Mouse (Mus musculus): ENCODE measurements around the gene Gng13. TPM values are rescaled to one million over a fixed set of nuclear protein-coding genes. Genes with fewer than 3 reads are reported as not detected.

Gng13 gene
- polyA plus RNA-seq (2015; fragmentation: Nextera tagmentation; extraction: Ambion mirVana): 1.6 TPM in 2 replicates

DNA sequence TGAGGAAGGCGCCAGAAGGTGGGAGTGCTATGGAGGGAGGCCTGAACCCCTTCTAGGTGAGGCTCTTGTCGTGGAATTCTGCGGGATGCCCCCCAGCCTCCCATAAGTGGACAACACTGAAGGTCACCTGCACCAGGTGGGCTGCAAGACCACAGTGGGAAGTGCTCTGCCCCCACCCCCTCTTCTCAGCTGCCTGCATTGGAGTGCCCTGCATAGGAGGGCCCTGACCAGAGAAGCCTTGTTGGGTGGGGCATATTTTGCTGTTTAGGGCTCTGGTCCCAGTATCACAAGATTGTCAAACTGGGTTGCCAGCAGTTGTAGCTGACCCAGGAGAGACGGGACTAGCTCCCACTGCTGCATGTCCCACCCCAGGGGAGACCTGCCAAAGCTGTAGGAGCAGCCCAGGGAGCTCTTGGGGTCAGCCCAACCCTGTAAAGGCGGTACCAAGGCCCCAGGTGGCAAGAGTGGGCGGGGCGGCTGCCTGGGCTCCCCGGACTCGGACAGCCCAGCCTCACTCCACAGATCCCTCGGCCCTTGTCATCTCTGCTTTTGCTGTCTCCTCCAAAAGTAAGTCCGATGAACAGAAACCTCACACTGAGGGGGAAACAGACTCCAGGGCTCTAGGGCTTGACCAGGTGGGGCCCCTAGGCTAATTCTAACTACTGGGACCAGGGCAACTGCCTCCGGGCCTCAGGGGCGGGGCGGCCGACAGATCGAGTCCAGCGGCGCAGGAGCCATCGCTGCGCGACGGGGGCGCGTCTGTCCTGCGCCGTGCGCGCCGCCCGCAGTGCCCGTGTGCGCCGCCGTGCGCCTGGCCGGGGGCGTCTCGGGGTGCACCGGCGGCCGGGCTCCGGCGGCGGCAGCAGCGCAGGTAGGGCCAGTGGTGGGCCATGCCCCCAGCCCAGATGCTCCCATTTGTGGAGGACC lies at the start of gene Gng13:
Gng13 (plus strand) TSS at position 461 of the 927 bp plus-strand sequence.
- peak; percentile 36; the same call in 1 of the 2 replicates for ATAC-seq (ENCODE audit: low FRiP score)

DNA sequence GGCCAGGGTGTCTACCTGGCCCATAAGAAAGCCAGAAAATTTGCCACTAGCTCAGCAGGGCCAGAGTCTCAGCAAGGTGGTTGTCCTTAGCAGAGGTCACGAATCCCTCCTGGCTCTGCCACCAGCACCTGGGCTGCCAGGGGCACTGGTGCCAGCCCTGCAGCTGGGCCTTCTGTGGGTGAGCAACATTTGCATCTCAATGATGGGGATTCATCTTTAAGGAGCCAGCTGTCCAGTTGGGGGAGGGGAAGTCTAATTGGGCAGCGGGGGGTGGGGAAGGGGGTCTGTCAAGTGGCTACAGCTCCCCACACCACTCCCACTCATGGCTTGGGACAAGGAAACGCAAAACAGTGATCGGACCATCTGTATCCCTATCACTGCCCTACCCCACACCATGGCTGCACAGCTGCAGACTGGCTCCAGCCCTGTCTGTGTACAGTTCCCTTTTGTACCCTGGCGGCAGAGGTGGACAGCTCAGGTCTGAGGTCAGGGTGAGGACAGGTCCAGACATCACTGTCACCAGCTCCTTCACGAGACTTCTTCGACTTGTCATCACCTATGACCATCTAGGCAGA lies 48.4 kb upstream of the Gng13 start:
- no peak for ATAC-seq (ENCODE audit: low FRiP score)
- no peak overlapping the region for H3K4me3 ChIP-seq
- H3K27ac ChIP-seq: 0 out of 2 replicates have a peak overlapping the region, but pooled peaks have one; percentile 8
- no peaks in the 10 kb centered on the region for H3K9me3 ChIP-seq
- H3K9ac ChIP-seq: no peak overlapping the region
- H3K27me3 ChIP-seq: no peaks in the 10 kb centered on the region
- no peak overlapping the region for H3K4me2 ChIP-seq
- 40% methylated on average over 7 of the region's 7 CpGs for WGBS
- no peaks in the 10 kb centered on the region for H3K36me3 ChIP-seq
- H3K4me1 ChIP-seq (replicated peaks): peaks cover 36% of the 10 kb centered on the region

More for the DNA sequence above, at the start of gene Gng13:
- Histone ChIP-seq H3K27ac (no peak within 1 kb of the TSS), H3K4me3 (peak within 1 kb of the TSS; percentile 43), H3K9ac (peak within 1 kb of the TSS; percentile 72), H3K27me3 (peaks cover 29% of the 10 kb centered on the region), H3K4me2 (peak within 1 kb of the TSS; percentile 81), H3K4me1 (replicated peaks) (peaks cover 14% of the 10 kb centered on the region), H3K9me3 (no peaks in the 10 kb centered on the region), H3K36me3 (peaks cover 6% of the 10 kb centered on the region; the same call in 1 of the 2 replicates)
- 2% methylated on average over 45 of the region's 45 CpGs for WGBS

DNA sequence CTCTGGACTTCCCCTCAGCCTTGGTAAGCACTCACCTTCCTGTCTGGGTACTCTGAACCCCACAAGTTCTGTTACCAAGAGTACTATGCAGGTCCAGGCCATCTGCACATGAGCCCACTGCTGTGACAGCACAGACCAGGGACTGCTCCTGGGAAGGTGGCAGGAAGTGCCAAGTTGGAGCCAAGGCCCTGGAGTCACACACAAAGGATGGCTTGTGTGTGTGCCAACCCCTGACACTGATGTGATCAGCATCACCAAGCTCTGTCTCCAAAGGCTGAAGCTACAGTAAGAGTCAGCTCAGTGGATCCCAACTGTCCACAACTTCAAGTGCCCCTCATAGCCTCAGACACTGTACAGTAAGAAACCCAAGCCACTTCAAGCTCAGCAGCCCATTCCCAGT lies 44.0 kb upstream of the Gng13 start:
- Histone ChIP-seq H3K4me1 (replicated peaks) (peaks cover 21% of the 10 kb centered on the region), H3K27ac (no peak overlapping the region), H3K4me2 (no peak overlapping the region), H3K36me3 (no peaks in the 10 kb centered on the region), H3K9ac (no peak overlapping the region), H3K9me3 (peaks cover 5% of the 10 kb centered on the region; the same call in 1 of the 2 replicates), H3K4me3 (no peak overlapping the region), H3K27me3 (no peaks in the 10 kb centered on the region)
- no peak for ATAC-seq (ENCODE audit: low FRiP score)

DNA sequence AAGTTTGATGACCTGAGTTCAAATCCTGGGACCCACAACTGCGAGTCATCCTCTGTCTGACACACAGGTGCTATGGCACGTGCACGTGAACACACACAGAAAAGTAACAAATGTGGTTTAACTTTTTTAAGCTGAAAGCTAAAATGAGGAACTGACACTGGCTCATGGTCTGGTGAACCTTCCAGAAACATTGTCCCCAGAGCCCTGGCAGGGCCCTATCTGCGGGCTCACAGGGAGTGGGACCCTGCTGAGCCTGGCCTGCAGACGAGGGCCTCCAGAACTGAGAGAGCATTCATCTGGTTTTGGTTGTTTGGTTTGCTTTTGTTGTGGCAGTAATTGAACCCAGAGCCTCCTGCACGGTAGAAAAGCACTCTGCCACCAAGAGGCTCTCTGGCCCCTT lies 39.0 kb upstream of the Gng13 start:
- no peak overlapping the region for H3K27ac ChIP-seq
- H3K4me3 ChIP-seq: no peak overlapping the region
- no peaks in the 10 kb centered on the region for H3K27me3 ChIP-seq
- peaks cover 5% of the 10 kb centered on the region; the same call in 1 of the 2 replicates for H3K9me3 ChIP-seq
- no peak for ATAC-seq (ENCODE audit: low FRiP score)
- 57% methylated on average over 6 of the region's 6 CpGs for WGBS
- no peak overlapping the region for H3K9ac ChIP-seq
- H3K4me1 ChIP-seq (replicated peaks): peaks cover 20% of the 10 kb centered on the region
- no peak overlapping the region for H3K4me2 ChIP-seq
- no peaks in the 10 kb centered on the region for H3K36me3 ChIP-seq

DNA sequence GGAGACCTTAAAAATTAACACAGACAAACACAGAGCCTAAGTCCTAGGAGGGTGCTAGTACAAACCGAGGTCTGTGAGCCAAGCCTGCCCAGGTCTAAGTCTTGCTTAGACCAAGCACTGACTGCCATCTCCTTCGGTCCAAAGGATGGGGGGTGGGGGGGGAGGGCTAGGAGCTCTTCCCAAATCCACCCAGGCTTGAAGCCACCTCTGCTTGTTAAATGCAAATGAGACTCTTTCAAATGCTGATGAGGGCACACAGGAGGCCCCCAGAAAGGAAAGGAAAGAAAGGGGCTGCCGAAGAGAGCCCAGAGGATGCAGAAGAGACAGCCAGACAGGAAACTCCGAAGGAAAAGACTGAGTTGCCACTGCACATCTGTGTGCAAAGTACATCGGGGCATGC lies 37.2 kb upstream of the Gng13 start:
- H3K36me3 ChIP-seq: no peaks in the 10 kb centered on the region
- H3K4me3 ChIP-seq: no peak overlapping the region
- H3K9ac ChIP-seq: peak overlapping the region; percentile 51; the same call in 1 of the 2 replicates
- peaks cover 17% of the 10 kb centered on the region for H3K4me1 ChIP-seq (replicated peaks)
- no peak overlapping the region for H3K4me2 ChIP-seq
- H3K27me3 ChIP-seq: 0 out of 2 replicates have a peak, but pooled peaks cover under 1% of the 10 kb centered on the region
- WGBS: 4% methylated on average over 5 of the region's 5 CpGs
- H3K9me3 ChIP-seq: peaks cover 5% of the 10 kb centered on the region; the same call in 1 of the 2 replicates
- no peak for ATAC-seq (ENCODE audit: low FRiP score)
- no peak overlapping the region for H3K27ac ChIP-seq

DNA sequence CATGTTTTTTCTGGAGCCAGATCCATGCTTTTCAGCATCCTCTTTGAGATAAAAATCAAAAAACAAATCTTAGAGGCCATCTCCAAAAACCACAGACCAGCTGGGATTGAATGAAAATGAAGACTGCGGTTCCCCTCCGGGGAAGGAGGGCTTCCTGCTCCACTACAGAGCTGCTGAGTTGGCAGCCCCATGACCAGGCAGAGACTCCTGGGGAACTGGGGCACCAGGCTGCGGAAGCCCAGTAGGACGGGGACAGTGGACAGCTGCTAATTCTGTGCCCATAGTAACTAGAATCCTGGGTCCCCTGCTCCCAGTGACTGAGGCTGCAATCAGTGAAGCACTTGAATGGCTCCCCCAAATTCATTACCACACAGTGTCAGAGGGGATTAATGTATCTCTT lies 35.3 kb upstream of the Gng13 start:
- Histone ChIP-seq H3K9ac (no peak overlapping the region), H3K4me2 (no peak overlapping the region), H3K4me1 (replicated peaks) (peaks cover 17% of the 10 kb centered on the region), H3K27me3 (0 out of 2 replicates have a peak, but pooled peaks cover 5% of the 10 kb centered on the region), H3K4me3 (no peak overlapping the region), H3K9me3 (no peaks in the 10 kb centered on the region), H3K27ac (no peak overlapping the region), H3K36me3 (no peaks in the 10 kb centered on the region)
- 80% methylated on average over 4 of the region's 4 CpGs for WGBS
- no peak for ATAC-seq (ENCODE audit: low FRiP score)

DNA sequence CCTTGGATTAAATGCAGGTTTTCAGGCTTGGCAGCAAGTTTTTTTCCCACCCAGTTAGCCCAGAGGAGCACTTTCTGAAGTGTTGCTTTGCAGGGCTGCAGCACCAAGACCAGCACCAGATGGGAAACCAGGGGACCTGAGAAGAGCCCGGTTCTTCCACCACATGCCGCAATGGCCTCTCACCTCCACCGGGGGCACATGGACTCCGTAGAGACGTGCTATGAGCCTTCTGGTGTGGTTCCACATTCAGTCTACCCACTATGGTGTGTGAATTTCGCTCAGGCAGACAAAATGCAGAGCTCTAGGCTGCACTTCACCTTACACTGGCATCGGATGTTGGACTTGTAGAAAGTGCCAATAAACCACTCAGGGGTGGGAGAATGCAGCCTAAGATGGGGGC lies 30.6 kb upstream of the Gng13 start:
- Histone ChIP-seq H3K27ac (no peak overlapping the region), H3K4me3 (no peak overlapping the region), H3K9ac (no peak overlapping the region), H3K4me1 (replicated peaks) (no peaks in the 10 kb centered on the region), H3K9me3 (no peaks in the 10 kb centered on the region), H3K4me2 (no peak overlapping the region), H3K36me3 (no peaks in the 10 kb centered on the region), H3K27me3 (0 out of 2 replicates have a peak, but pooled peaks cover 5% of the 10 kb centered on the region)
- ATAC-seq (ENCODE audit: low FRiP score): no peak
- 52% methylated on average over 7 of the region's 7 CpGs for WGBS

DNA sequence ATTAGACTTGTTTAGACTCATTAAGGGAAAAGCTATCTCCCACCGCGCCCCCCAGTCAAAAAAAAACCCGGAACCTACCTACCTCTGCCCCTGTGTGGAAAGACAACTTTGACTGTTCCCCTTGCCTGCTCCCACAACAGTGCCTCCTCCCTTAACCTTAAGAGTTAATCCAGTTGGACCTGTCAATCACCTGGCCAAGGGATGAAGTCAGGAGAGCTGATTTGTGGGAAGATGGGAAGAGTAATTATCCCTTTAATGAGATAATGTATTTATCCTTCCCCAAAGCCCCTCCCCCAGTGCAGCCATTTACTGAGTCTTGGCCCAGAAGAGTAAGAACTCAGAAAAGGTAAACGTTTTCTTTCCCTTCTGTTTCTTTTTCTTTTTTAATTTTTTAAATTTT lies 28.0 kb upstream of the Gng13 start:
- H3K9me3 ChIP-seq: no peaks in the 10 kb centered on the region
- 91% methylated on average over 4 of the region's 4 CpGs for WGBS
- H3K27me3 ChIP-seq: 0 out of 2 replicates have a peak, but pooled peaks cover 5% of the 10 kb centered on the region
- no peak overlapping the region for H3K9ac ChIP-seq
- no peak for ATAC-seq (ENCODE audit: low FRiP score)
- no peaks in the 10 kb centered on the region for H3K4me1 ChIP-seq (replicated peaks)
- H3K4me3 ChIP-seq: no peak overlapping the region
- no peak overlapping the region for H3K27ac ChIP-seq
- H3K36me3 ChIP-seq: no peaks in the 10 kb centered on the region
- H3K4me2 ChIP-seq: no peak overlapping the region

DNA sequence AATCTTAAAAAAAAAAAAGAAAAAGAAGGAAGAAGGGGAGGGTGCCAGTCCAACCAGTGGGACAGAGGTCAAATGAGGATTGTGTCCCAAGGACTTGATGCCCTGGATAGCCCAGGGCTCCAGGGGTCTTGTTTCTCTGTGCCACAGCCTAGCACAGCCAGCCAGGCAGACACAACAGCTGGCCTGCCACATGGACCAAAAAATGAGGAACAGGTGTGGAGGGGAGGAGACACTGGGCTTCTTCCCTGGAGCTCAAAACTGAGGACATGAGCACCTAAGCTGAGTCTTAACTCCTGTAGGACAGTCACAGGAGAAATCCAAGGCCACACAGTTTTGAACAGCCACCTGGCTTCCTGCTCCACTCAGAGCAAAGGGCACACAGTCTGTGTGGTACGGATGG lies 20.7 kb upstream of the Gng13 start:
- H3K9me3 ChIP-seq: no peaks in the 10 kb centered on the region
- no peak overlapping the region for H3K4me3 ChIP-seq
- ATAC-seq (ENCODE audit: low FRiP score): no peak
- peaks cover 8% of the 10 kb centered on the region for H3K27me3 ChIP-seq
- no peaks in the 10 kb centered on the region for H3K4me1 ChIP-seq (replicated peaks)
- H3K27ac ChIP-seq: no peak overlapping the region
- no peaks in the 10 kb centered on the region for H3K36me3 ChIP-seq
- H3K4me2 ChIP-seq: no peak overlapping the region
- 60% methylated on average over 1 of the region's 1 CpGs for WGBS
- peak overlapping the region; percentile 26; the same call in 1 of the 2 replicates for H3K9ac ChIP-seq

DNA sequence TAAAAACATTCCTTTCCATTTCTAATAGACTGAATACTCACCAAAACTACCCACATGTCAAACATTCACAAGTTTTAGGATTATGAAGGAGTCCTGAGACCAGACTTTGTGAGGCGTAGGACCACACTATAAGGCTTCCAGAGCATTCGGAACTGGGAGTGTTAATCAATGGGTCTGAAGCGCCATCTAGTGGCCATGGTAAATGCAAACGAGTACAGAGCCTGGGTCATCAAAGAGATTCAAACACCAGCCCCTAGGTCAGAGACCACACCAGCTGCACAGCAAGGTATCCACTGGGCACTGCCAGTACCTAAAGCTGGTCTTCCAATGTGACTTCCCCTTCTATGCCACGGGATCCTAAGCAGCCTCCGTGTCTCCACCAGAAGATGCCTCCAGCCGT lies 18.5 kb upstream of the Gng13 start:
- 16% methylated on average over 7 of the region's 7 CpGs for WGBS

DNA sequence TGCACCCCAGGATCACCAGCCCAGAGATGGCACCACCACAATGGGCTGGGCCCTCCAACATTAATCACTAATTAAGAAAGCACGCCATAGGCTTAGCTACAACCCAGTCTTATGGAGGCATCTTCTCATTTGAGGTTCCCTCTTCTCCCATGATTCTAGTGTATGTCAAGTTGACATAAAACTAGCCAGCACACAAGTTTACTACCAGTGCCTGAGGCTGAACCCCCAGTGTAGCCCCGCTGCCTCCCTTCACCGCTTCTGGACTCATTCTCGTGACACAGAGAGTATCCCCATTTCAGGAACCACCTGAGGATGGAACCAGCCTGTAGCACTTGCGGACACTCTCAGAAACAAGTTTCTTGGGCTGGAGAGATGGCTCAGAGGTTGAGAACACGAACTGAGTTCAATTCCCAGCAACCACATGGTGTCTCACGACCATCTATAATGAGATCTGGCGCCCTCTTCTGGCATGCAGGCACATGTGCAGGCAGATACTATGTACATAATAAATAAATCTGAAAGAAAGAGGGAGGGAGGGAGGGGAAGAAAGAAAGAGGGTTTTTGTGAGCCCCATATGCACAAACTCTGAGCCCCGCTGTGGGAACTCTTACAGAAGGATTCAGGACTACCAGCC lies 16.0 kb upstream of the Gng13 start:
- Histone ChIP-seq H3K36me3 (no peaks in the 10 kb centered on the region), H3K9me3 (no peaks in the 10 kb centered on the region), H3K4me1 (replicated peaks) (no peaks in the 10 kb centered on the region), H3K9ac (no peak overlapping the region), H3K27me3 (peaks cover 8% of the 10 kb centered on the region), H3K4me2 (no peak overlapping the region), H3K27ac (no peak overlapping the region), H3K4me3 (no peak overlapping the region)
- ATAC-seq (ENCODE audit: low FRiP score): no peak
- 59% methylated on average over 9 of the region's 9 CpGs for WGBS

More for the DNA sequence above, 18.5 kb upstream of the Gng13 start:
- no peaks in the 10 kb centered on the region for H3K9me3 ChIP-seq
- H3K4me2 ChIP-seq: no peak overlapping the region
- H3K27ac ChIP-seq: no peak overlapping the region
- no peaks in the 10 kb centered on the region for H3K4me1 ChIP-seq (replicated peaks)
- H3K9ac ChIP-seq: no peak overlapping the region
- H3K27me3 ChIP-seq: peaks cover 8% of the 10 kb centered on the region
- no peak; the same call in 1 of the 2 replicates for ATAC-seq (ENCODE audit: low FRiP score)
- H3K36me3 ChIP-seq: no peaks in the 10 kb centered on the region
- H3K4me3 ChIP-seq: no peak overlapping the region

DNA sequence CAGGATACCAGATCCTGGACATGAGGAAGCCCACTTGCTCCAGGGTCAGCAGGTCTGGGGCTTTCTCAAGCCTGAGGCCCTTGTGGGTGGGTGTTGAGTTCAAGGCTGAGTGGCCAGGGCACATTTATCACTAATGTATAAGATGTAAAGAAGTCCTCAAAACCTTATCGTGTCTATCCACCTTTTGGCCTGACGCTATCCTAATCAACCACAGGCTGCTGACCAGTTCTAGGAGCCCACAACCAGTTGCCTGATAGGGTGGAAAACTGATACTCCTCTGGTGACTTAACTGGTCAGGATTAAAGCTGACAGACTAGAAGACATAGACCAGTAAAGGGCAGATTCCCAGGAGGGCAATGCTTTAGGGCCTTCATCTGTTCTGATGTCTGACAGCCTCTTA lies 7.0 kb upstream of the Gng13 start:
- no peaks in the 10 kb centered on the region for H3K4me1 ChIP-seq (replicated peaks)
- 98% methylated on average over 2 of the region's 2 CpGs for WGBS
- no peaks in the 10 kb centered on the region for H3K9me3 ChIP-seq
- no peak overlapping the region for H3K4me2 ChIP-seq
- H3K36me3 ChIP-seq: no peaks in the 10 kb centered on the region
- no peak overlapping the region for H3K27ac ChIP-seq
- no peak overlapping the region for H3K9ac ChIP-seq
- no peak for ATAC-seq (ENCODE audit: low FRiP score)
- H3K4me3 ChIP-seq: no peak overlapping the region
- H3K27me3 ChIP-seq: no peaks in the 10 kb centered on the region
